Mouse (Mus musculus) E14TG2a.4 (cell line): Measurements from ENCODE around the gene Pik3r1.
A peak's percentile ranks its signal among the peaks of the same experiment; 100 is the strongest.

Experiments used
- H3K27me3 ChIP-seq: 2 replicates; pipeline ENCODE4 v1.6.1; 2014; ENCODE audit warnings: low read length, control low read depth; ENCODE audit not compliant: insufficient read depth
- H3K36me3 ChIP-seq: 2 replicates; pipeline ENCODE4 v1.6.1; 2014; ENCODE audit warnings: low read length, control low read depth; ENCODE audit not compliant: insufficient read depth
- H3K4me1 ChIP-seq: replicated peaks from 2 replicates; pipeline ENCODE4 v1.6.1; 2014; ENCODE audit warnings: low read depth, low read length, control low read depth
- H3K4me3 ChIP-seq: replicated peaks from 2 replicates; pipeline ENCODE4 v1.5.1; 2014; ENCODE audit warnings: mild to moderate bottlenecking, low read length
- H3K9me3 ChIP-seq: 2 replicates; pipeline ENCODE4 v1.6.1; 2014; ENCODE audit warnings: low read length, control low read depth
- CTCF ChIP-seq: conservative IDR thresholded peaks from 2 replicates; pipeline ENCODE4 v1.5.1; 2014; ENCODE audit warnings: low read length
- NANOG ChIP-seq: IDR thresholded peaks from 2 replicates; pipeline ENCODE4 v1.6.1; 2014; ENCODE audit warnings: borderline replicate concordance, low read length, mixed read lengths
- POU5F1 ChIP-seq: IDR thresholded peaks from 2 replicates; pipeline ENCODE4 v1.6.1; 2014; ENCODE audit warnings: low read length, borderline replicate concordance

The Pik3r1 gene

GRCm38 (mm10) chr13:101767809-101768629, at the start of gene Pik3r1:
Pik3r1 (minus strand) TSS chr13:101768217.
- Histone ChIP-seq H3K27me3 (peaks cover 22% of the 10 kb centered on the region), H3K4me3 (peak within 1 kb of the TSS; percentile 92)
- TF ChIP-seq NANOG (no peak), CTCF (no peak), POU5F1 (no peak)

GRCm38 (mm10) chr13:101813267-101813900, 45.4 kb upstream of the Pik3r1 start:
- H3K4me1 ChIP-seq: peaks cover 14% of the 10 kb centered on the region
- H3K4me3 ChIP-seq: no peak overlapping the region
- no peaks in the 10 kb centered on the region for H3K36me3 ChIP-seq
- no peaks in the 10 kb centered on the region for H3K9me3 ChIP-seq
- TF ChIP-seq POU5F1 (no peak), NANOG (no peak), CTCF (no peak)
- H3K27me3 ChIP-seq: peaks cover 5% of the 10 kb centered on the region; the same call in 1 of the 2 replicates

More at GRCm38 (mm10) chr13:101767809-101768629, at the start of gene Pik3r1:
- peaks cover 34% of the 10 kb centered on the region for H3K4me1 ChIP-seq
- H3K9me3 ChIP-seq: no peaks in the 10 kb centered on the region
- no peaks in the 10 kb centered on the region for H3K36me3 ChIP-seq

DNA sequence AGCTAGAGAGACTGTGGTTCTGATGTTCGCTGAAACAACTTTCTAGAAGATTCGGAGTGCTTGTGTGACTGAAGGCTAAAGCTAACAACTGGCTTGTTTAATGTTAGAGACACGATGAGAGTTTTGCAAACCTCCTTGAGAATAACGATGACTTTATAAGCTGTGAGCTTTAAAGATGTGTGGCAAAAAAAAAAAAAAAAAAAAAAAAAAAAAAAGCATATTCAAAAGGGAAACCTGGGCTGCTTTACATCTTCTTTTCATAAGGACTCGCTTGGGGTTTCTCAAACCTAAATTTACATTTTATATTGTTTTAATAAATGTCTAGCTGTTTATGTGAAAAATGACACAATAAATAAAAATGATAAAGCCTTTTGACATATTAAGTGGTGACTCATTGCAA, 44.3 kb upstream of the Pik3r1 start:
- H3K4me1 ChIP-seq: peaks cover 14% of the 10 kb centered on the region
- H3K27me3 ChIP-seq: peaks cover 5% of the 10 kb centered on the region; the same call in 1 of the 2 replicates
- H3K9me3 ChIP-seq: no peaks in the 10 kb centered on the region
- no peaks in the 10 kb centered on the region for H3K36me3 ChIP-seq
- H3K4me3 ChIP-seq: no peak overlapping the region
- no peak for TF ChIP-seq POU5F1
- no peak for TF ChIP-seq NANOG
- no peak for TF ChIP-seq CTCF

DNA sequence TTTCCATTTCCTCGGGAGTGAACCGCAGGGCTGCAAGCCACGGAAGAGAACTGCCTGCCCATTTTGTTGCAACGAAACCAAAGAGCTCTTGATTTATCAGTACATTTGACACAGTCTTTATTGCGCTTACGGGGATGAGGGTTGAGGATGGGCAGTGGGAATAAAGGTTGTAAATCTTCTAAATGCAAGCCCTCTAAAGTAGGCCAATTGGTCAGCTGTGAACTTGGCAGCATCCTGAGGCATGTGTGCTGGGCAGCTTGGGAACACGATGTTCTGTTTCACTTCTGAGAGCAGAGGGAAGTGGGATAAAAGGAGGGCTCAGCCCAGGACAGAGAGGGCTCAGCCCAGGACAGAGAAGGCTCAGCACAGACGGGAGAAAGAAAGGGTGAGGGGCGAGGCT, 43.9 kb upstream of the Pik3r1 start:
- TF ChIP-seq POU5F1 (no peak), CTCF (no peak), NANOG (no peak)
- H3K9me3 ChIP-seq: no peaks in the 10 kb centered on the region
- peaks cover 14% of the 10 kb centered on the region for H3K4me1 ChIP-seq
- H3K36me3 ChIP-seq: no peaks in the 10 kb centered on the region
- no peak overlapping the region for H3K4me3 ChIP-seq
- peaks cover 5% of the 10 kb centered on the region; the same call in 1 of the 2 replicates for H3K27me3 ChIP-seq

- Histone ChIP-seq H3K27me3 (peaks cover 5% of the 10 kb centered on the region; the same call in 1 of the 2 replicates), H3K4me3 (no peak overlapping the region), H3K9me3 (no peaks in the 10 kb centered on the region), H3K4me1 (peaks cover 20% of the 10 kb centered on the region), H3K36me3 (no peaks in the 10 kb centered on the region)
- no peak for TF ChIP-seq CTCF
- no peak for TF ChIP-seq NANOG
- TF ChIP-seq POU5F1: no peak
These were observed 42.6 kb upstream of the Pik3r1 start for GRCm38 (mm10) chr13:101810667-101811066.

DNA sequence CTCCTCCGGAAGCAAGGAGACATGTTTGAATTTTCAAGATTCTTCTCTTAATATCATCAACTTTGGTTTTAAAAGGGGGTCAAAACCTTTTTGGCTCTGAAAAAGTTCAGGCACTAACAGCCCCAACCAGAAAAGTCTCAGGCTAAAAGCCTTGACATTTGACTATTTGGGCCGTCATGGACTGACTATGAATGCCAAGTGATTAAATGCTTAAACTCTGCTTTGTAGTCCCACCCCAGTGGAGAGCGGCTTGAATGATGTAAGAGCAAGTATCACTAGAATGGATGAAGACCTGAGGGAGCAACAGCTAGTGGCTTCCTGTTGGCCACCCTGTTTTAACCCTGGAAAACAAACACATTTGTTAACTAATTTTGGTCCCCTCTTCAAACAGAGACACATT, 41.8 kb upstream of the Pik3r1 start:
- H3K9me3 ChIP-seq: no peaks in the 10 kb centered on the region
- H3K27me3 ChIP-seq: peaks cover 5% of the 10 kb centered on the region; the same call in 1 of the 2 replicates
- H3K36me3 ChIP-seq: no peaks in the 10 kb centered on the region
- H3K4me3 ChIP-seq: no peak overlapping the region
- peaks cover 28% of the 10 kb centered on the region for H3K4me1 ChIP-seq
- TF ChIP-seq NANOG (no peak), POU5F1 (no peak), CTCF (no peak)

DNA sequence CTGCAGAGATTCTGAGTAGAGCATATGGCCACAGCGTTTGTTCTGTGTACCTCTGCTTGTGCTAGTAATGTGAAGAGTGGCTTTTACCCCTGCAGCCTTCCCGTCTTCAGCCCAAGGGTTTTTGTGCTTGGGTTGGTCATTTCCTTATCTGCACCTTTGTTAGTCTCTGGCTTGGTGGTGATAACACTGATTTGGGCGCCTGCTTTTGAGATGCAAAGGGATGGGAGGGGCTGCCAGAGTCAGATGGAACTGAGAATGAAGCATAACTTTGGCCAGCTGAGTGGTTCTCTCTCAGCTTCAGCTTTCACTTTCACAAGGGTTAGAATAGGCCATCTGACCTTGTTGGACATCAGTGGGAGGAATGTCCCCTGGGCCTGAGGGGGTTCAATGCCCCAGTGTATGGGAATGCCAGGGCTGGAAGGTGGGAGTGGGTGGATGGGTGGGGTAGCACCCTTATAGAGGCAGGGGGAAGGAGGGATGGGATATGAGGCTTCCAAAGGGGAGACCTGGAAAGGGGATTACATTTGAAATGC, 37.6 kb upstream of the Pik3r1 start:
- TF ChIP-seq CTCF (no peak), POU5F1 (no peak), NANOG (no peak)
- H3K4me1 ChIP-seq: peaks cover 38% of the 10 kb centered on the region
- peaks cover 5% of the 10 kb centered on the region; the same call in 1 of the 2 replicates for H3K27me3 ChIP-seq
- H3K4me3 ChIP-seq: no peak overlapping the region
- H3K36me3 ChIP-seq: no peaks in the 10 kb centered on the region
- H3K9me3 ChIP-seq: no peaks in the 10 kb centered on the region
